Mouse (Mus musculus) midbrain, embryonic 10.5 days (tissue): ENCODE measurements around the gene Gm15127. TPM values are rescaled to one million over a fixed set of nuclear protein-coding genes. Genes with fewer than 3 reads are reported as not detected.
"Not testable (repeated sequence)": the region's sequence is repeated elsewhere in the genome, so short reads cannot be mapped to it uniquely, and the experiment has no call there.

Experiments
- DNase-seq: peaks from one replicate; pipeline ENCODE4 v3.0.0-alpha.2; 2017; ENCODE audit warnings: low spot score
- H3K27ac ChIP-seq: fragments of 300-500 bp; sonication (generic); replicated peaks from 2 replicates; pipeline ENCODE4 v1.5.1; 2016; ENCODE audit warnings: mild to moderate bottlenecking
- H3K27me3 ChIP-seq: fragments of 300-500 bp; sonication (generic); 2 replicates; pipeline ENCODE4 v1.6.1; 2016; ENCODE audit warnings: low read depth, mild to moderate bottlenecking; ENCODE audit not compliant: poor library complexity, severe bottlenecking
- H3K36me3 ChIP-seq: fragments of 300-500 bp; sonication (generic); 2 replicates; pipeline ENCODE4 v1.6.1; 2016; ENCODE audit warnings: mild to moderate bottlenecking, moderate library complexity
- H3K4me1 ChIP-seq: fragments of 300-500 bp; sonication (generic); 2 replicates; pipeline ENCODE4 v1.6.1; 2016
- H3K4me3 ChIP-seq: fragments of 300-500 bp; sonication (generic); 2 replicates; pipeline ENCODE4 v1.5.1; 2016; ENCODE audit warnings: mild to moderate bottlenecking, moderate library complexity
- H3K9me3 ChIP-seq: fragments of 300-500 bp; sonication (generic); replicated peaks from 2 replicates; pipeline ENCODE4 v1.6.1; 2016; ENCODE audit warnings: mild to moderate bottlenecking
- WGBS: fragments of 180-500 bp; shearing (Covaris S2); methylation state at CpG from one replicate; pipeline ENCODE4 v1.1.7; 2016; 5-methylcytosine and 5-hydroxymethylcytosine counted together
- polyA plus RNA-seq: library from polyadenylated mRNA; unstranded; fragments of >200 nt; fragmentation: Nextera tagmentation; extraction: Ambion mirVana; gene quantifications from 2 replicates; pipeline ENCODE4 v1.2.1, GENCODE M21; 2016

The Gm15127 gene
- polyA plus RNA-seq, result not detected in 2 replicates

DNA sequence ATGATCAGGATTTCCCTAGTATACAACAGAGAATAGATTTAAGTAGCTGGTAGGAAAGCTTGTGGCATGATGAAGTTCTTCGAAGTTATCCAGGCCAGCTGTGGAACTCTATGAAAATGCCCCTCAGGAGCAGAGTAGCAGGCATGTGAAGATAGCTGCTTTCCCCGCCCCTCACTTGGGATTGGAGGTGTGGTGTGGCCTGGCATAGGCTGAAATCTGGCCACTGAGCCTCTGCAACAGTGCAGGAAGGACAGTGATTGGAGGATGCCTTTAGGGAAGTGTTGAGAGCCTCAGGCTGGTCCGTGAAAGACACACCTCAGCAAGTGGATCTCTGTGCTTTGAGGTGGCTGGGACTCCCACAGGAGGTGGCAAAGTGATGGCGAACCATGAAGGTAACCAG lies at the start of gene Gm15127:
Gm15127 (plus strand) TSS at position 301 of the 400 bp plus-strand sequence.
- not testable (repeated sequence) for H3K9me3 ChIP-seq, DNase-seq, H3K4me1 ChIP-seq, H3K36me3 ChIP-seq, H3K27ac ChIP-seq, H3K4me3 ChIP-seq, H3K27me3 ChIP-seq
- 72% methylated on average over 3 of the region's 4 CpGs for WGBS

GRCm38 (mm10) chrX:148615053-148615452 lies 48.3 kb upstream of the Gm15127 start, which contains the start of gene Gm8334:
Gene Gm8334 (minus strand): TSS chrX:148615153.
- H3K27me3 ChIP-seq, H3K36me3 ChIP-seq, H3K4me3 ChIP-seq, H3K27ac ChIP-seq, H3K4me1 ChIP-seq, H3K9me3 ChIP-seq, DNase-seq: not testable (repeated sequence)
- 95% methylated on average over 4 of the region's 7 CpGs for WGBS

DNA sequence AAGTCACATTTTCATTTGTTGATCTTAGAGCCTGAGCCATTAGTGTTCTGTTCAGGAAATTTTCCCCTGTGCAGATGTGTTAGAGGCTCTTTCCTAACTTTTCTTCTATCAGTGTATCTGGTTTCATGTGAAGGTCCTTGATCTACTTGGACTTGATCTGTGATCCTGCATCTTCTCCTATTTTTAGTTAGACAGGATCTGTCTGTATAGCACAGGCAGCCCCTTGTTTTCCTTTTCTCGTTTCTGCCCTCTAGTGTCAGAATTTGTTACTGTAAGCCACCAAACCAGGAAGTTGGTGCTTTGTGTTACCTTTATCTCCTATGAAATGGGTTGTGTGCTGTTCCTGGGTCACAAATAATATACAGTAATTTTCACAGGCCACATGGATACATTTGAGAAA lies 12.9 kb downstream of the Gm15127 start:
- H3K27me3 ChIP-seq, H3K36me3 ChIP-seq, H3K4me3 ChIP-seq, H3K27ac ChIP-seq, H3K4me1 ChIP-seq, H3K9me3 ChIP-seq, DNase-seq: not testable (repeated sequence)
- WGBS, result 56% methylated on average over 1 of the region's 1 CpGs

Other genes starting within 250 kb of the Gm15127 start
- not detected in 2 replicates for gene Gm15114, start 174.6 kb upstream of the Gm15127 start, polyA plus RNA-seq
- not detected in 2 replicates for gene Gm8334, start 48.4 kb upstream of the Gm15127 start, polyA plus RNA-seq
- gene Luzp4, start 194.0 kb downstream of the Gm15127 start, polyA plus RNA-seq, result not detected in 2 replicates